Mouse (Mus musculus) forebrain, postnatal 0 days (tissue): Measurements from ENCODE around the gene 1700092M07Rik. TPM values are rescaled to one million over a fixed set of nuclear protein-coding genes. Genes with fewer than 3 reads are reported as not detected.

ENCODE experiments used
- ATAC-seq: fragments of 200-750 bp; cut with Nextera tagmentation; 2 replicates; pipeline ENCODE4 v1.8.0; 2017; ENCODE audit warnings: mild to moderate bottlenecking, moderate library complexity
- DNase-seq: peaks from one replicate; pipeline ENCODE4 v3.0.0-alpha.2; 2015
- H3K27ac ChIP-seq: fragments of 300-500 bp; sonication (generic); 2 replicates; pipeline ENCODE4 v1.5.1; 2014; ENCODE audit warnings: low read depth, mild to moderate bottlenecking, antibody characterized with exemption, low read length, moderate library complexity, mixed read lengths
- H3K27me3 ChIP-seq: fragments of 300-500 bp; sonication (generic); 2 replicates; pipeline ENCODE4 v1.6.1; 2014; ENCODE audit warnings: mild to moderate bottlenecking, low read length, mixed read lengths; ENCODE audit not compliant: insufficient read depth
- H3K36me3 ChIP-seq: fragments of 300-500 bp; sonication (generic); 2 replicates; pipeline ENCODE4 v1.6.1; 2014; ENCODE audit warnings: mild to moderate bottlenecking, moderate library complexity; ENCODE audit not compliant: insufficient read depth
- H3K4me1 ChIP-seq: fragments of 300-500 bp; sonication (generic); 2 replicates; pipeline ENCODE4 v1.6.1; 2014; ENCODE audit warnings: antibody characterized with exemption; ENCODE audit not compliant: insufficient read depth
- H3K4me2 ChIP-seq: fragments of 300-500 bp; sonication (generic); 2 replicates; pipeline ENCODE4 v1.6.1; 2014; ENCODE audit warnings: low read depth, mild to moderate bottlenecking, moderate library complexity
- H3K4me3 ChIP-seq: fragments of 300-500 bp; sonication (generic); 2 replicates; pipeline ENCODE4 v1.5.1; 2014; ENCODE audit warnings: low read depth, low read length, mixed read lengths
- H3K9ac ChIP-seq: fragments of 300-500 bp; sonication (generic); 2 replicates; pipeline ENCODE4 v1.6.1; 2014; ENCODE audit warnings: mild to moderate bottlenecking
- H3K9me3 ChIP-seq: fragments of 300-500 bp; sonication (generic); 2 replicates; pipeline ENCODE4 v1.6.1; 2016; ENCODE audit warnings: low read length
- CTCF ChIP-seq: sonication (generic); IDR thresholded peaks from 2 replicates; pipeline ENCODE4 v1.5.1; 2016; ENCODE audit warnings: antibody characterized with exemption, control low read depth, low read depth
- WGBS: fragments of 180-500 bp; shearing (Covaris S2); extraction: QIAGEN DNeasy Blood & Tissue Kit; methylation state at CpG from one replicate; pipeline ENCODE4 v1.1.7; 2014; 5-methylcytosine and 5-hydroxymethylcytosine counted together
- polyA plus RNA-seq: library from polyadenylated mRNA; unstranded; fragments of >200 nt; fragmentation: Nextera tagmentation; extraction: Ambion mirVana; gene quantifications from 2 replicates; pipeline ENCODE4 v1.2.1, GENCODE M21; 2015
- total RNA-seq: library from RNA; depleted of rRNA; stranded (reverse); fragments of >200 nt; gene quantifications from 2 replicates; pipeline ENCODE4 v1.2.3, GENCODE M21; 2014

The 1700092M07Rik gene
- total and polyA plus RNA-seq, 2 experiments from 2014 or later: 0.67 TPM; not detected in 1

GRCm38 (mm10) chr19:8763276-8763675, 22.8 kb downstream of the 1700092M07Rik start:
- Histone ChIP-seq H3K27ac (no peak overlapping the region), H3K9me3 (0 out of 2 replicates have a peak, but pooled peaks cover 5% of the 10 kb centered on the region), H3K4me1 (peaks cover 6% of the 10 kb centered on the region), H3K27me3 (no peaks in the 10 kb centered on the region), H3K4me3 (no peak overlapping the region), H3K36me3 (peaks cover 63% of the 10 kb centered on the region), H3K9ac (no peak overlapping the region), H3K4me2 (no peak overlapping the region)
- no peak for TF ChIP-seq CTCF
- no peak for ATAC-seq
- 91% methylated on average over 4 of the region's 4 CpGs for WGBS
- DNase-seq: no peak

- no peak for TF ChIP-seq CTCF
- Histone ChIP-seq H3K4me3 (no peak overlapping the region), H3K27ac (no peak overlapping the region), H3K4me1 (peaks cover 4% of the 10 kb centered on the region; the same call in 1 of the 2 replicates), H3K9me3 (0 out of 2 replicates have a peak, but pooled peaks cover 5% of the 10 kb centered on the region), H3K9ac (no peak overlapping the region), H3K36me3 (peaks cover 80% of the 10 kb centered on the region), H3K27me3 (no peaks in the 10 kb centered on the region), H3K4me2 (no peak overlapping the region)
- 99% methylated on average over 9 of the region's 9 CpGs for WGBS
- DNase-seq (no peak), ATAC-seq (no peak)
These were observed 25.0 kb downstream of the 1700092M07Rik start for GRCm38 (mm10) chr19:8765562-8765961.

- Histone ChIP-seq H3K9me3 (no peaks in the 10 kb centered on the region), H3K4me2 (peak within 1 kb of the TSS; percentile 62)
These were observed 30.2 kb downstream of the 1700092M07Rik start, which contains the start of gene Tmem223 for GRCm38 (mm10) chr19:8770567-8771270. TSS of gene Tmem223 (plus strand) at chr19:8770996.

GRCm38 (mm10) chr19:8772996-8773395, 32.5 kb downstream of the 1700092M07Rik start:
- 87% methylated on average over 5 of the region's 5 CpGs for WGBS

More at GRCm38 (mm10) chr19:8770567-8771270, 30.2 kb downstream of the 1700092M07Rik start, which contains the start of gene Tmem223:
- DNase-seq (peak; percentile 89), ATAC-seq (peak; percentile 67)
- 18% methylated on average over 29 of the region's 29 CpGs for WGBS
- Histone ChIP-seq H3K36me3 (peaks cover 48% of the 10 kb centered on the region), H3K4me1 (peaks cover 21% of the 10 kb centered on the region), H3K27ac (peak within 1 kb of the TSS; percentile 94), H3K27me3 (no peaks in the 10 kb centered on the region), H3K4me3 (peak within 1 kb of the TSS; percentile 74), H3K9ac (peak within 1 kb of the TSS; percentile 97)
- peak; percentile 57 for TF ChIP-seq CTCF

GRCm38 (mm10) chr19:8773409-8773808, 32.9 kb downstream of the 1700092M07Rik start:
- WGBS: 62% methylated on average over 6 of the region's 6 CpGs
- no peak overlapping the region for H3K9ac ChIP-seq
- H3K4me3 ChIP-seq: peak overlapping the region; percentile 58; the same call in 1 of the 2 replicates
- peak overlapping the region; percentile 90 for H3K4me2 ChIP-seq
- ATAC-seq (no peak), DNase-seq (no peak)
- TF ChIP-seq CTCF: no peak
- H3K27me3 ChIP-seq: no peaks in the 10 kb centered on the region
- H3K36me3 ChIP-seq: peaks cover 28% of the 10 kb centered on the region
- no peak overlapping the region for H3K27ac ChIP-seq
- peaks cover 21% of the 10 kb centered on the region for H3K4me1 ChIP-seq
- H3K9me3 ChIP-seq: no peaks in the 10 kb centered on the region

More at GRCm38 (mm10) chr19:8772996-8773395, 32.5 kb downstream of the 1700092M07Rik start:
- Histone ChIP-seq H3K27me3 (no peaks in the 10 kb centered on the region), H3K4me3 (no peak overlapping the region), H3K9me3 (no peaks in the 10 kb centered on the region), H3K4me1 (peaks cover 21% of the 10 kb centered on the region), H3K9ac (no peak overlapping the region), H3K4me2 (no peak overlapping the region), H3K27ac (no peak overlapping the region), H3K36me3 (peaks cover 28% of the 10 kb centered on the region)
- ATAC-seq (no peak), DNase-seq (no peak)
- no peak for TF ChIP-seq CTCF

- Histone ChIP-seq H3K27ac (peak within 1 kb of the TSS; percentile 93), H3K36me3 (peaks cover 24% of the 10 kb centered on the region), H3K4me1 (peaks cover 21% of the 10 kb centered on the region), H3K27me3 (no peaks in the 10 kb centered on the region), H3K4me3 (peak within 1 kb of the TSS; percentile 58), H3K4me2 (peak within 1 kb of the TSS; percentile 90), H3K9me3 (no peaks in the 10 kb centered on the region), H3K9ac (peak within 1 kb of the TSS; percentile 86)
- DNase-seq (peak; percentile 97), ATAC-seq (peak; percentile 95)
- WGBS: under 1% methylated on average over 65 of the region's 68 CpGs
- TF ChIP-seq CTCF: peak; percentile 20; the same call in 1 of the 2 replicates
These were observed 33.7 kb downstream of the 1700092M07Rik start, which contains the start of gene Tmem179b for GRCm38 (mm10) chr19:8774086-8774835. TSS of gene Tmem179b (minus strand) at chr19:8774467.
